Mouse (Mus musculus): ENCODE data around the gene Stard5. TPM values are rescaled to one million over a fixed set of nuclear protein-coding genes. Genes with fewer than 3 reads are reported as not detected.

Stard5 gene
- total RNA-seq, 1 experiment from 2014 or later: 6.1 TPM

Other genes starting within 250 kb of the Stard5 start
- gene Tmc3, start 47.0 kb upstream of the Stard5 start, total RNA-seq (2017): 0.69 TPM in 1 of 2 replicates, not detected in the other
- gene Il16, start 113.8 kb downstream of the Stard5 start, total RNA-seq (2017): 68.8 and 69.4 TPM in 2 replicates
- not detected in 2 replicates for gene Cfap161, start 162.9 kb downstream of the Stard5 start, total RNA-seq (2017)

Data from common myeloid progenitor, adult 5-6 weeks (primary cell).